Mouse (Mus musculus): ENCODE data around the gene Rab40c. TPM values are rescaled to one million over a fixed set of nuclear protein-coding genes. Genes with fewer than 3 reads are reported as not detected.
A peak's percentile ranks its signal among the peaks of the same experiment; 100 is the strongest.

The Rab40c gene
- polyA plus RNA-seq, 1 experiment from 2014 or later, result 37.9 TPM

DNA sequence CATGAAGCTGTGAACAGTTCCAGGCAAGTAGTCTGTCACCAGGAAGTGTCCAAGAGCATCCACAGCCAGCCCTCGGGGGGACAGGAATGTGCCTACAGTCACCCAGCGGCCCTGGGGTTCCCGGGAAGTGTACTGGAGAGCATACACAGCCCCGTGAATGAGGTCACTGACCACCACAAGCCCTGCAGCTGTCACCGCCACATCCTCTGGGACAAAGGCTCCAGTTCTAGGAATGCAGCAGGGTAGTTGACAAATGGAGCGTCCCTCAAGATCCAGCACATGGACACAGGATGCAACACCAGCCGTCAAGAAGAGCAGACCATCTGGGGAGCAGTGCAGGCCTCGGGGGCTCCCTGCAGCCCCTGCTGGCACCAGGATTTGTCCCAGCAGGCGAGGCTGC is 24.2 kb upstream of the Rab40c start:
- peak overlapping the region; percentile 59; the same call in 1 of the 2 replicates for H3K27ac ChIP-seq
- peaks cover 4% of the 10 kb centered on the region for H3K36me3 ChIP-seq
- no peaks in the 10 kb centered on the region for H3K9me3 ChIP-seq (replicated peaks)
- peaks cover 43% of the 10 kb centered on the region for H3K4me1 ChIP-seq
- no peak overlapping the region for H3K4me3 ChIP-seq
- 77% methylated on average over 9 of the region's 9 CpGs for WGBS
- DNase-seq (ENCODE audit: low spot score), result no peak
- 0 out of 2 replicates have a peak, but pooled peaks cover 2% of the 10 kb centered on the region for H3K27me3 ChIP-seq (ENCODE audit: low read depth, poor library complexity, severe bottlenecking)

DNA sequence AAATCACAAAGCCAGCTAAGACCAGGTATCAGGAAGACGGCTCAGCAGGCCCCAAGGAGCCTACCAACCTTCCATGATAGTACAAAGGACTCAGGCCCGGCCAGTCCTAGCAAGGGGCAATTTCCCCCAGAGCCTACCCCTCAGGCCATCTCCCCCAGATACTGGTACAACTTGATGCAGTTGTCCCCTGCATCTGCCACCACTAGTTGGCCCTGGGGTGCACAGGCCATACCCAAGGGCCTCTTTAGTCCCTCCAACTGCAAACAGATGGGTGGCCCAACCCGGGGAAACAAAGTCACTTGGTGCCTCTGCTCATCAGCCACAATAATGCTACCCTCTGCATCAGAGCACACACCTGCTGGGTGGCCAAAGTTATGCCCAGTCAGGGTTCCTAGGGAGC is 23.7 kb upstream of the Rab40c start:
- no peak for DNase-seq (ENCODE audit: low spot score)
- Histone ChIP-seq H3K4me3 (no peak overlapping the region), H3K27me3 (ENCODE audit: low read depth, poor library complexity, severe bottlenecking) (0 out of 2 replicates have a peak, but pooled peaks cover 2% of the 10 kb centered on the region), H3K36me3 (peaks cover 9% of the 10 kb centered on the region), H3K4me1 (peaks cover 43% of the 10 kb centered on the region), H3K27ac (no peak overlapping the region), H3K9me3 (replicated peaks) (no peaks in the 10 kb centered on the region)
- 80% methylated on average over 3 of the region's 3 CpGs for WGBS

DNA sequence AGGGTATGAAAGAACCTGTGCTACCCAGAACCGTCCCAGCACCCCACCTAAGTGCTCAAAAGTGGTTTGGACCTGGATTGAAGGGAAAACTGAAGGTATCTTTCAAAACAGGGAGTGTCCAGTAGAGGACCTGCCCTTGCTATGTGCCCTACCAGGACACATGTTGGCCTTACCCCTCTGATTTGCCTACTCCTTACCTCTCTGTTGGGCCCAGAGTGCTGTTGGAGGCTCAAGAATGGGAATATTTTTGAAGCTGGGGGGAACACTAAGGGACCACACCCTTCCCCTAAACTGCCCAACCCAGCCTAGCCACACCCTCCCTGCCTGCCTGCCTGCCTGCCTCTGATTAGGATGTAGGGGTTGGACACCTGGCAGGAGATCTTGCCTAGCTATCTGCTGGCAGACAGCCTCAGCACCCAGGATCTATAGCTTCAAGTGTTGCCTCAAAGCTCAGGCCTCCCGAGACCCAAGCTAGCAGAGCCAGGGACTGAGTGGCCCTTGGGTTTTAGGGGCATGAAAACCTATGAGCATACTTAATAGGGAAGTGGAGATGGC is 23.1 kb upstream of the Rab40c start:
- H3K27ac ChIP-seq, result peak overlapping the region; percentile 97
- peaks cover 43% of the 10 kb centered on the region for H3K4me1 ChIP-seq

DNA sequence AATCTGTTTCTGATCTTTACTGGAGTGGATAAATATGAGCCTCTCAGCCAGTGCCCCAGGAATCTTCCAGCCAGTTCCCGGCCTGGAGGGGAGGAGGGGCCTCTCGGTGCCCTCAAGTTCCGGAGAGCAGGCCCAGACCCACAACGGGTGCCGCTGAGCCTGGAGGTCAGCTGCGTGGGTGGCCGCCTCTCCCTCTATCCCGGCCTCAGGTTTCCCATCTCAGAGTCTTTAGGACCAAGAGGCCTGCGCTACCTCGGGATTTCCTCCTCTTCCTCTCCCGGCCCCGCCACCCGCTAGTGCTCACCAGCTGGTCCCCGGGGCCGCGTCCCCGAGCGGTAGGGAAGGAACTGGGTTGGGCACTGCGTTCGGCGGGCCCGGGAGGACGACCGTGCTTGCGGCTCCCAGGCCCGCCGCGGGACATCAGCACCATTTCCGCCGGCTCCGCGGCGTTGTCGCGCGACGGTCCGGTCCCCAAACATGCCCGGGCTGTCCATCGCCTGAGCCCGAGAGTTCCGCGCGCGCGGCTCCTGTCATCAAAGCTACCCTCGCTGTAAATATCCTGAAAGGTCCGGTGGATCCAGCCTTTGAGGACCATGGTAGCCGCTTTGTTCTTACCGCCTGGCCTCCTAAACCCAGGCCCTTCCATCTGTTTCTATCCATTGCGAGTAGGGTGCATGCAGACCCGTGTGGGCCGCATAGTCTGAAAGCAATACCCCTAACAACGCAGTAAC is 22.1 kb upstream of the Rab40c start:
- 4% methylated on average over 54 of the region's 54 CpGs for WGBS
- H3K4me1 ChIP-seq, result peaks cover 43% of the 10 kb centered on the region
- no peaks in the 10 kb centered on the region for H3K9me3 ChIP-seq (replicated peaks)
- peaks cover 24% of the 10 kb centered on the region for H3K36me3 ChIP-seq
- H3K27ac ChIP-seq, result peak overlapping the region; percentile 97
- peak overlapping the region; percentile 90 for H3K4me3 ChIP-seq
- peak; percentile 87 for DNase-seq (ENCODE audit: low spot score)
- no peaks in the 10 kb centered on the region for H3K27me3 ChIP-seq (ENCODE audit: low read depth, poor library complexity, severe bottlenecking)

More for the DNA sequence above, 23.1 kb upstream of the Rab40c start:
- DNase-seq (ENCODE audit: low spot score), result no peak
- peaks cover 14% of the 10 kb centered on the region for H3K36me3 ChIP-seq
- peak overlapping the region; percentile 90; the same call in 1 of the 2 replicates for H3K4me3 ChIP-seq
- H3K9me3 ChIP-seq (replicated peaks), result no peaks in the 10 kb centered on the region
- WGBS, result 85% methylated on average over 2 of the region's 2 CpGs
- 0 out of 2 replicates have a peak, but pooled peaks cover 2% of the 10 kb centered on the region for H3K27me3 ChIP-seq (ENCODE audit: low read depth, poor library complexity, severe bottlenecking)

DNA sequence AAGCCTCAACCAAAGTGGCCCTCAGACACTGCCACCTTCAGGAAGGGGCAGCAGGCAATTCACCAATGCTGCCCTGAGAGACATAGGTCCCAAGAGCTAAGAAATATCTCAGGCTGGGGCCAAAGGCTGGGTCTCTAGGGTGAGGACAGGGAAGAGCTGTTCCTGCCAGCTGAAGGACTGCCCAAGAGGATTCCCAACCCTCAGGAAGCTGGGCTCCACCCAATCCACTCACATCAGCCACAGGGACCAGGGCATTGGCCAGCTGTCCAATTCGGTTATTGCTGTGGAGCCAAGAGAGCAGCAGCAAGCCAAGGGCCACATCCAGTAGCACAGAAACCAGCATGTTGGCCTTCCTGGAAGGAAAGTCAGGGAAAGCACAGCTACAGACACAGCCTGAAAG is 15.0 kb upstream of the Rab40c start:
- WGBS, result 97% methylated on average over 1 of the region's 1 CpGs

DNA sequence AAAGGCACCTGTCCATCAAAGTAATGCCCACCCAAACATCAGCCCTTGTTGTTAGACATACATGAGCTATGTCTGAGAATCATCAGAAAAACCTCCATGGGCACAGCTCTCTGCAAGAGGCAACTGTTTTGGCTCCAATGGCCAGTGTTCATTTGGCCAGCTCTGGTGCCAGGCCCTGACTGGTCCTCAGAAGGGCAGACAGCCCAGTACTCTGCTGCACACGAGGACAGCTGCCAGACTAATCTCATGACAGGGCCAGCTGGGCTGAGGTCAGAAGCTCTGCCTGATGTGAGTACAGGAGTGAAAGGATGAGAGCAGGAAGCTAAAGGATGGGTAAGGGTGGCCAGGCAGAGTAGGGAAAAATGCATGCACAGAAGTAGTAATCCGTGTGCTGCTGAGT is 5.8 kb upstream of the Rab40c start:
- Histone ChIP-seq H3K4me1 (peaks cover 6% of the 10 kb centered on the region), H3K27ac (no peak overlapping the region), H3K9me3 (replicated peaks) (no peaks in the 10 kb centered on the region), H3K27me3 (ENCODE audit: low read depth, poor library complexity, severe bottlenecking) (no peaks in the 10 kb centered on the region), H3K36me3 (peaks cover 51% of the 10 kb centered on the region), H3K4me3 (no peak overlapping the region)
- no peak for DNase-seq (ENCODE audit: low spot score)
- WGBS, result 78% methylated on average over 2 of the region's 2 CpGs

More for the DNA sequence above, 15.0 kb upstream of the Rab40c start:
- Histone ChIP-seq H3K9me3 (replicated peaks) (no peaks in the 10 kb centered on the region), H3K4me3 (no peak overlapping the region), H3K4me1 (peaks cover under 1% of the 10 kb centered on the region; the same call in 1 of the 2 replicates), H3K36me3 (peaks cover 94% of the 10 kb centered on the region), H3K27ac (no peak overlapping the region), H3K27me3 (ENCODE audit: low read depth, poor library complexity, severe bottlenecking) (no peaks in the 10 kb centered on the region)
- DNase-seq (ENCODE audit: low spot score), result no peak

DNA sequence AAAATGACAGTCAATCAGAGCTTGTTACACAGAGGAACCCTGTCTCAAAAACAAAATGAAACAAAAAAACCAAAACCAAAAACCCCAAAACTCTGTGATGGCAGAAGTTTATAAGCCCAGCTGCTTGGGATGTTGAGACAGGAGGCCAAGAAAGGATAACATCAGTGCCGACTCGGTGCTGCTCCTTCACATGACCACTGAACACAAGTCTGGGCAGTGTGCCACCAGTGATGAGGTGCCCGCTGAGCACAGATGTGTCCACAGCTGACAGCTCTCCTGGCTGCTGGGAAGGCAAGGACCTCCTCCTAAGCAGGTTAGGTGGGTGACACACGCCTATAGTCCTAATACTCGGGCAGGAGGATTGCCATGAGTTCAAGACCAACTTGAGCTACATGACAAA is 2.6 kb upstream of the Rab40c start:
- Histone ChIP-seq H3K9me3 (replicated peaks) (no peaks in the 10 kb centered on the region), H3K4me3 (no peak overlapping the region), H3K27me3 (ENCODE audit: low read depth, poor library complexity, severe bottlenecking) (no peaks in the 10 kb centered on the region), H3K27ac (no peak overlapping the region), H3K36me3 (peaks cover 32% of the 10 kb centered on the region), H3K4me1 (peaks cover 21% of the 10 kb centered on the region)
- DNase-seq (ENCODE audit: low spot score), result no peak
- 88% methylated on average over 5 of the region's 5 CpGs for WGBS

DNA sequence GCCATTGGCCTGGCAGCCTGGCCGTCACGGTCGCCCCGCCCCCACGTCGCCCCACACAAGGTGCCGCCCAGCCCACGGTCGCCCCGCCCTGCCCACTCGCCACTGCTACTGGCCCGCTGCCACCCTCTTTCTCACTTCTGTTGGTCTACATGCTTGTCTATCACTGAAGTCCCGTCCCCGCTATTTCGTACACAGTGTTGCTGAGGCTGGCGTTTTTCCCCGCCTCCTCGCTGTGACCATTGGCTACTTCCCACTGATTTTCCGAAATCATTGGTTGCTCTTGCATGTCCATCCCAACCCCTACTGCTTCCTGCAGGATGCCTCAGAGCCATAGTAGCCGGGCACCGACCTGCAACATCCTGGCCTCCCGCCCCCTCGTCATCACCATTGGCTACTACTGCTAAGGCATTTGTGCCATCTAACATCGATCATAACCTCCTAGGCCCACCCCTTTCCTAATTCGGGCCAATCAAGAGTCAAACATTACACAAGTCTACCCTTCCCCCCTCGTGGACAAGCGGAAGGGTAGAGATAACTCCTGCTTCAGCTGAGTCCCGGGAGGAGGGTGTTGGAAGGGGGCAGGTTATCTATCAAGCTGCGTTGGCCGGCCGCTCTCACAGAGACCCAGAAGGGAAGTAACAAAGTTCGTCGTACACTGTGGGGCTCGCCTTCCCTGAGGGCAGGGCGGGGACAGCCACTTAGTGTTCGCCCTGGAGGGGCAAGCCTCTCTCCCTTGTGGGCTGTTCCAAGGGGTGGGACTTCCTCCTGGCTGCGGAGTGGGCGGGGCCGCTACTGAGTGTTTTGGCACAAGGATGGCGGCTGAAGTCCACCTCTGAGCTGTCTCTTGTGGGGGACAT is 487 bp upstream of the Rab40c start:
- Histone ChIP-seq H3K27ac (peak overlapping the region; percentile 90), H3K4me3 (peak overlapping the region; percentile 72), H3K36me3 (peaks cover 24% of the 10 kb centered on the region), H3K27me3 (ENCODE audit: low read depth, poor library complexity, severe bottlenecking) (no peaks in the 10 kb centered on the region), H3K9me3 (replicated peaks) (no peaks in the 10 kb centered on the region), H3K4me1 (peaks cover 21% of the 10 kb centered on the region)
- peak; percentile 99 for DNase-seq (ENCODE audit: low spot score)
- WGBS, result under 1% methylated on average over 40 of the region's 40 CpGs

DNA sequence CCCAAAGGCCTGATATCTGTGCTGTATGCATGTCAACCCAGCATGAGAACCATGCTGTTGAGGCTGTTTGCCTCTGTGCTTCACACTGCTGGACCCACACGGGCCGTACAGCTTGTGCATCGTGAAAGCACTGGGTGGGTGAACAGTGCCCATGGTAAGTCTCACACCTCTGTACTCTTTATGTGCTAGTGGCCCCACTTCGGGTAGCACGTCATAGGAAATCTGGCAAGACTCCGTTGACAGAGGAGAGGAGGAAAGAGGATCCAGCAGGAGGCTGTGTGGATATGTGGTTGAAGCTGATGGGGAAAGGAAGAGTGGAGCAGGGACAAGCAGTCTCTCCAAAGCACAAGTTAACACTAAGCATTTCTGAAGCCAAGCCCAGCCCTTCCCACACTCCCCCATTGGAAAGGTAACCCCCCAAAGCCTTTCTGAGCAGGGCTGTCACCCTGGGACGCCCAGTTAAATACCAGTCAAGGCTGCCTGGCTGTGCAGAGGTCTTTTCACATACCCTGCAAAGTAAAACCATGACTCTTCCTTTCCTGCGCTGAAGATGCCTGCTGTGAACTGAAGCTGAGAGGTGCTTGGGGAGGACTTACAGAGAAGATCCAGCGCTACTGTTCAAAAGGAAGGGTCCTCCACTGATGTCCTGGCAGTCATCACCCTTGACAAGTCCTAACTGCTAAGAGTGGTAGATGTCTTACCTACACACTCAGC is 1.3 kb downstream of the Rab40c start:
- Histone ChIP-seq H3K4me3 (peak overlapping the region; percentile 72), H3K36me3 (peaks cover 29% of the 10 kb centered on the region), H3K9me3 (replicated peaks) (no peaks in the 10 kb centered on the region), H3K27ac (no peak overlapping the region), H3K27me3 (ENCODE audit: low read depth, poor library complexity, severe bottlenecking) (no peaks in the 10 kb centered on the region), H3K4me1 (peaks cover 21% of the 10 kb centered on the region)
- WGBS, result 82% methylated on average over 9 of the region's 9 CpGs
- DNase-seq (ENCODE audit: low spot score), result no peak

DNA sequence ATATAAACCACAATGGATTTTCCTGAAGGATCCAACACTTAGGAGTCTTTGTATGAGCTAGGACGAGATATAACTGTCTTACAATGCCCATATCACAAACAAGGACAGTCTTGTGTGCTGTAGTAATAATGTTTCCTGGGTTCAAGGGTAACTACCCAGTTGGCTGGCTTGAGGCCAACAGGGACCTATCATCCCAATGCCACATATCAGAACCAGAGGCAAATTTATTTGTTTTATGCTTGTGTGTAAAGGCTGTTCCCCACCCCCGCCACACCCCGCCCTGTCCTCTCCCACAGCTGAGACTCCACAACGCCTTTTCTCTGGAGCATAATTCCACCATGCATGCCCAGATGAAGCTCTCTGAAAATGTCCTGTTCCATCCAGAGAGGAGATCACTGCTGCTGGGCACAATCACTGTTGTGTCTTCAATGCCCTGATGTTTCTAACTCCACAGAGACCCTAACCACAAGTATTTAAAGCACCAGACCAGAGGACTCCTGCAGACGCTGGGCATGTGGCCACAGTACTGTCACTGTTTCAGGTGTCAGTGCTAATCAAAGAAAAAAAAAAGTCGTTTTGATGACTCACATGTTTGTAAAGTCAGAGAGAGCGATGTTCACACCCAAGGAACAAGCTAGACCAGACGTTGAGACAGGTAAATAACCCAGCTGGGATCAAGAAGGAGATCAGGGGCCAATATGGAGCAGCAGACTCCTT is 2.4 kb downstream of the Rab40c start:
- no peaks in the 10 kb centered on the region for H3K9me3 ChIP-seq (replicated peaks)
- no peak for DNase-seq (ENCODE audit: low spot score)
- H3K27me3 ChIP-seq (ENCODE audit: low read depth, poor library complexity, severe bottlenecking), result no peaks in the 10 kb centered on the region
- H3K36me3 ChIP-seq, result peaks cover 34% of the 10 kb centered on the region
- no peak overlapping the region for H3K27ac ChIP-seq
- H3K4me1 ChIP-seq, result peaks cover 21% of the 10 kb centered on the region
- H3K4me3 ChIP-seq, result no peak overlapping the region
- WGBS, result 87% methylated on average over 8 of the region's 8 CpGs

DNA sequence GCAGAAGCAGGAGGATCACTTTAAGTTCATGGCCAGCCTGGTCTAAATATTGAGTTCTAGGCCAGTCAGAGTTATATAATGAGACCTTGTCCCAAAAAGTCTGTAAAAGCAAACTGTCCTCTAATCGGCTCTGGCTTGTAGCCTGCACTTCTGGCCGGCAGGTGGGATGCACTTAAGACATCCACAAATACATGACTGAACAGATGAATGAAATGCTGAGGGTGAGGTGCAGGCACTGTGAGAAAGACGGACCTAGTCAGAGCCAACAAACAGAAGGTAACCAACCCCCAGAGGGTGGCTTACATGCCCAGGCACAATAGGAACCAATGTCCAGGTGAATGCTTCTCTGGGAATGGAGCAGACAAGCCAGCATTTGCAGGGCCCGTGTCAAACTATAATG is 5.2 kb downstream of the Rab40c start:
- Histone ChIP-seq H3K4me1 (peaks cover 15% of the 10 kb centered on the region), H3K27ac (no peak overlapping the region), H3K27me3 (ENCODE audit: low read depth, poor library complexity, severe bottlenecking) (no peaks in the 10 kb centered on the region), H3K4me3 (no peak overlapping the region), H3K36me3 (peaks cover 47% of the 10 kb centered on the region), H3K9me3 (replicated peaks) (no peaks in the 10 kb centered on the region)
- 88% methylated on average over 4 of the region's 4 CpGs for WGBS
- DNase-seq (ENCODE audit: low spot score), result no peak

DNA sequence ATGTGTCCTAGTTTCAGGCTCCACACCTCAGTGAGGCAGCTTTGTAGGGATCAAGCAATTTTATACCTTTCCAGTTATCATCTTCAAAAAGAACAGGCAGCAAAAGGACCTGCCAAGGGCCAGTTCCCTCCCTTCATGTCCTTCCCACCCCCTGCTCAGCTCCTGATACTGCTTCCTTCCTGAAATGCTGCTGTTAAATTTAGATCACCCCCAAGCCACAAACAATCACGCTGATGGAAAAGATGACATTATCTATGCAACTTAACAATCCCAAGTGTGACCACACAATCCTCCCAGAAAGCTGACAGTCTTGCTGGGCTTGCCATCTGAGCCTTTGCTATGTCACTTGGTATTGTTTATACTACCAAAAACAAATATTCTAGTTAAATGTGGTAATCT is 5.7 kb downstream of the Rab40c start:
- H3K4me1 ChIP-seq, result peaks cover 14% of the 10 kb centered on the region
- H3K27ac ChIP-seq, result no peak overlapping the region

More for the DNA sequence above, 5.7 kb downstream of the Rab40c start:
- no peaks in the 10 kb centered on the region for H3K9me3 ChIP-seq (replicated peaks)
- H3K27me3 ChIP-seq (ENCODE audit: low read depth, poor library complexity, severe bottlenecking), result no peaks in the 10 kb centered on the region
- no peak overlapping the region for H3K4me3 ChIP-seq
- DNase-seq (ENCODE audit: low spot score), result no peak
- 86% methylated on average over 1 of the region's 1 CpGs for WGBS
- H3K36me3 ChIP-seq, result peaks cover 47% of the 10 kb centered on the region

All from limb, embryonic 10.5 days (tissue).